Mouse (Mus musculus): ENCODE measurements at regions not wholly inside any gene's neighbourhood (a gene's known extent, or its start where the extent isn't known, plus 50 kb on each side); places are given as distances from the start of the nearest gene placed in this dataset.

- no peaks in the 10 kb centered on the region for H3K27me3 ChIP-seq (ENCODE audit: control insufficient read depth, insufficient read depth, low read length)
- TF ChIP-seq POLR2A (IDR thresholded peaks at IDR 0.05; ENCODE audit: extremely low read depth, insufficient read depth, low read length) (no peak), CTCF (IDR thresholded peaks at IDR 0.05; ENCODE audit: low read depth, low read length) (no peak)
- no peak overlapping the region for H3K9ac ChIP-seq (ENCODE audit: low read depth, low read length)
- no peak overlapping the region for H3K27ac ChIP-seq (replicated peaks; ENCODE audit: insufficient read depth, low read depth, low read length)
- 68% methylated on average over 5 of the region's 5 CpGs for WGBS
- no peaks in the 10 kb centered on the region for H3K79me2 ChIP-seq (ENCODE audit: control insufficient read depth, insufficient read depth, low read length)
- no peaks in the 10 kb centered on the region for H3K4me1 ChIP-seq (ENCODE audit: control insufficient read depth, insufficient read depth, low read length)
- DNase-seq (ENCODE audit: extremely low read depth, low read depth, low spot score) = no peak
- H3K36me3 ChIP-seq (ENCODE audit: control insufficient read depth, insufficient read depth, low read length) = no peaks in the 10 kb centered on the region
- H3K4me3 ChIP-seq (ENCODE audit: insufficient read depth, low read depth, low read length) = no peak overlapping the region
Observed at GRCm38 (mm10) chr6:15639809-15640479, 80.5 kb upstream of the Mdfic start.

GRCm38 (mm10) chr6:15644311-15644710, 76.2 kb upstream of the Mdfic start:
- Histone ChIP-seq H3K27me3 (ENCODE audit: control insufficient read depth, insufficient read depth, low read length) (no peaks in the 10 kb centered on the region), H3K79me2 (ENCODE audit: control insufficient read depth, insufficient read depth, low read length) (no peaks in the 10 kb centered on the region), H3K4me3 (ENCODE audit: insufficient read depth, low read depth, low read length) (no peak overlapping the region), H3K27ac (replicated peaks; ENCODE audit: insufficient read depth, low read depth, low read length) (no peak overlapping the region), H3K9ac (ENCODE audit: low read depth, low read length) (no peak overlapping the region), H3K36me3 (ENCODE audit: control insufficient read depth, insufficient read depth, low read length) (no peaks in the 10 kb centered on the region), H3K4me1 (ENCODE audit: control insufficient read depth, insufficient read depth, low read length) (no peaks in the 10 kb centered on the region)
- TF ChIP-seq CTCF (IDR thresholded peaks at IDR 0.05; ENCODE audit: low read depth, low read length) (no peak), POLR2A (IDR thresholded peaks at IDR 0.05; ENCODE audit: extremely low read depth, insufficient read depth, low read length) (no peak)
- DNase-seq (ENCODE audit: extremely low read depth, low read depth, low spot score) = no peak

DNA sequence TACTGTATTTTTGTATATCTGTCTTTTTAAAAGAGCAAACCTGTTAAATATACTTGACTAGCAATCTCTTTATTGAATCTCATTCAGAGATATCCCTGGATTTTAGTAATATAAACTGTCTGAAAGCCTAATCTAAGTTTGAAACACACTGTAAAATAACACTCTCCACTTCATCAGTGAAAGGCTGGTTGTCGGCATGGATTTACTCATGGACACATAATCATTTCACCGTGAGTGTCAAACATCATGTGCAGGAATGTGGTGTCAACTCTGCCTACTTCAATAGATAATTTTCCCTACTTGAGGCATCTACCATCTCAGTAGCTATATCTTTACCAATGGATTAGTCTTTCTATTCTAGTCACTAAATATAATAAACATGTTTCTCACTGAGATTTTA, 73.0 kb upstream of the Mdfic start:
- no peaks in the 10 kb centered on the region for H3K36me3 ChIP-seq (ENCODE audit: control insufficient read depth, insufficient read depth, low read length)
- H3K4me3 ChIP-seq (ENCODE audit: insufficient read depth, low read depth, low read length) = no peak overlapping the region
- DNase-seq (ENCODE audit: extremely low read depth, low read depth, low spot score) = no peak
- H3K4me1 ChIP-seq (ENCODE audit: control insufficient read depth, insufficient read depth, low read length) = no peaks in the 10 kb centered on the region
- H3K79me2 ChIP-seq (ENCODE audit: control insufficient read depth, insufficient read depth, low read length) = no peaks in the 10 kb centered on the region
- no peaks in the 10 kb centered on the region for H3K27me3 ChIP-seq (ENCODE audit: control insufficient read depth, insufficient read depth, low read length)
- TF ChIP-seq CTCF (IDR thresholded peaks at IDR 0.05; ENCODE audit: low read depth, low read length) (no peak), POLR2A (IDR thresholded peaks at IDR 0.05; ENCODE audit: extremely low read depth, insufficient read depth, low read length) (no peak)
- H3K27ac ChIP-seq (replicated peaks; ENCODE audit: insufficient read depth, low read depth, low read length) = no peak overlapping the region
- WGBS = 81% methylated on average over 2 of the region's 2 CpGs
- no peak overlapping the region for H3K9ac ChIP-seq (ENCODE audit: low read depth, low read length)
